Mouse (Mus musculus) intestine, embryonic 16.5 days (tissue): ENCODE results near the gene Eps8l2. TPM values are rescaled to one million over a fixed set of nuclear protein-coding genes. Genes with fewer than 3 reads are reported as not detected.

Experiments used
- ATAC-seq: fragments of 200-750 bp; cut with Nextera tagmentation; 2 replicates; pipeline ENCODE4 v1.8.0; 2017; ENCODE audit warnings: moderate TSS enrichment, moderate library complexity
- H3K27ac ChIP-seq: fragments of 300-500 bp; sonication (generic); 2 replicates; pipeline ENCODE4 v1.5.1; 2014; ENCODE audit warnings: mild to moderate bottlenecking, low read length
- H3K27me3 ChIP-seq: fragments of 300-500 bp; sonication (generic); replicated peaks from 2 replicates; pipeline ENCODE4 v1.6.1; 2014; ENCODE audit warnings: low read length, control low read depth, mixed read lengths; ENCODE audit not compliant: control insufficient read depth, insufficient read depth
- H3K36me3 ChIP-seq: fragments of 300-500 bp; sonication (generic); 2 replicates; pipeline ENCODE4 v1.6.1; 2014; ENCODE audit warnings: low read length, control low read depth; ENCODE audit not compliant: control insufficient read depth, insufficient read depth
- H3K4me1 ChIP-seq: fragments of 300-500 bp; sonication (generic); 2 replicates; pipeline ENCODE4 v1.6.1; 2014; ENCODE audit warnings: low read length, control low read depth, mixed read lengths; ENCODE audit not compliant: control insufficient read depth, insufficient read depth
- H3K4me2 ChIP-seq: fragments of 300-500 bp; sonication (generic); 2 replicates; pipeline ENCODE4 v1.6.1; 2014; ENCODE audit warnings: low read depth, low read length, control low read depth
- H3K4me3 ChIP-seq: fragments of 300-500 bp; sonication (generic); 2 replicates; pipeline ENCODE4 v1.5.1; 2014; ENCODE audit warnings: mild to moderate bottlenecking, low read length
- H3K9ac ChIP-seq: fragments of 300-500 bp; sonication (generic); 2 replicates; pipeline ENCODE4 v1.6.1; 2014; ENCODE audit warnings: low read depth, low read length
- H3K9me3 ChIP-seq: fragments of 300-500 bp; sonication (generic); 2 replicates; pipeline ENCODE4 v1.6.1; 2016; ENCODE audit warnings: low read length, control low read depth; ENCODE audit not compliant: control insufficient read depth
- WGBS: fragments of 180-500 bp; shearing (Covaris S2); extraction: QIAGEN DNeasy Blood & Tissue Kit; methylation state at CpG from one replicate; pipeline ENCODE4 v1.1.7; 2014; 5-methylcytosine and 5-hydroxymethylcytosine counted together
- polyA plus RNA-seq: library from polyadenylated mRNA; unstranded; fragments of >200 nt; fragmentation: Nextera tagmentation; extraction: Ambion mirVana; gene quantifications from 2 replicates; pipeline ENCODE4 v1.2.1, GENCODE M21; 2015

The Eps8l2 gene
- 191 and 214 TPM in 2 replicates for polyA plus RNA-seq

DNA sequence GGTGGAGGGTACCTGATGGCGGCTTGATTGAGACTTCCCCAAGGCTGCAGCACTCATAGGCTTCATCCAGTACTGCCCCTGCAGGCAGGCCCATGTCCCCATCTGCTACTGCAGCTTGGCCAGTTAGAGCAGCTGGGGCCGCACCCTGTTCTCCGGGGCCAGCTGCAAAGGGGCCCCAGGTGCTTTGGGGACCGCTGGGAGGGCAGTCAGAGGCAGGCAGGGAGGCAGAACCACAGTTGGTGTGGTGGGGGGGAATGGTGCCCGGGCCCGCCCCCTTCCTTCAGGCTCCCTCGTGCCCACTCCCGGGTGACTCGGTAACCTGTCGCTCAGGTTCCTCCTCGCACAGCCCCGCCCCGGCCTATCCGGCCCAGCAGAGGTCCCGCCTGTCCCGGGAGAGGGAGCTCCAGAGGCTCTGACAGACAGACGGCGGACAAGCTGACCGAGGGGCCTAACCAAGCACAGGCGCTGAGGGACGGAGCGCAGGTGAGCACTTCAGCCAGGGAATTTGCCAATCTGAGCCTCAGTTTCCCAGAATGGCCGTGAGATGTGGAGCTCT lies at the start of gene Eps8l2:
Gene Eps8l2 (plus strand): TSS at position 305 of the 556 bp plus-strand sequence.
- Histone ChIP-seq H3K9ac (peak within 1 kb of the TSS; percentile 77), H3K4me2 (peak within 1 kb of the TSS; percentile 56), H3K36me3 (no peaks in the 10 kb centered on the region; the same call in 1 of the 2 replicates), H3K27ac (peak within 1 kb of the TSS; percentile 97), H3K9me3 (no peaks in the 10 kb centered on the region), H3K4me1 (peaks cover 32% of the 10 kb centered on the region), H3K4me3 (peak within 1 kb of the TSS; percentile 58), H3K27me3 (no peaks in the 10 kb centered on the region)
- ATAC-seq = peak; percentile 90
- WGBS = 4% methylated on average over 22 of the region's 23 CpGs

DNA sequence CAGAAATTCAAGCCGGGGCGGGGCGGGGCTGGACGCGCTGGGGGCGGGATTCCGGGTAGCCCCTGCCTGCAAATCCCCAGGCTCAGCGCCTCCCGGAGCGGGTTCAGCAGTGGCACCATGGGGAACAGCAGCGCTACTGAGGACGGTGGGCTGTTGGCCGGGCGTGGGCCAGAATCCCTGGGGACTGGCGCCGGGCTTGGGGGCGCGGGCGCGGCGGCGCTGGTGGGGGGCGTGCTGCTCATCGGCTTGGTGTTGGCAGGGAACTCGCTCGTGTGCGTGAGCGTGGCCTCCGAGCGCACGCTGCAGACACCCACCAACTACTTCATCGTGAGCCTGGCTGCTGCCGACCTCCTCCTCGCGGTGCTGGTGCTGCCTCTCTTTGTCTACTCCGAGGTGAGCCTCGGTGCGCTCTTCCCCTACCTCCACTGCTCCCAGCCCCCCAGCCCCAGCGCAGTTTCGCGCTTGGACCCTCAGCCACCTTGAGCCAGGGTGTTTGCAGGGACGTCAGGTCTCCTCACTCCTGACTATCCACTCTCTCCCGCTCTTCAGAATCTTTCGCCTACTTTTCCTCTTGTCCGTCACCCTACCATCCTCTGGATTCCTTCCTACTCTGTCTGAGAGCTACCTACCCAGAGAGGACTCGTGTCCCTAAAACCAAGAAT lies 46.6 kb upstream of the Eps8l2 start, which contains the start of gene Drd4:
Gene Drd4 (plus strand): TSS at position 86 of the 662 bp plus-strand sequence.
- no peak within 1 kb of the TSS for H3K27ac ChIP-seq
- peak within 1 kb of the TSS; percentile 96 for H3K4me2 ChIP-seq
- no peaks in the 10 kb centered on the region for H3K9me3 ChIP-seq
- WGBS = 2% methylated on average over 38 of the region's 46 CpGs
- peak within 1 kb of the TSS; percentile 56 for H3K4me3 ChIP-seq
- peaks cover 2% of the 10 kb centered on the region; the same call in 1 of the 2 replicates for H3K36me3 ChIP-seq
- ATAC-seq = peak; percentile 70; the same call in 1 of the 2 replicates
- H3K9ac ChIP-seq = peak within 1 kb of the TSS; percentile 71
- peaks cover 51% of the 10 kb centered on the region for H3K27me3 ChIP-seq
- peaks cover 21% of the 10 kb centered on the region for H3K4me1 ChIP-seq

DNA sequence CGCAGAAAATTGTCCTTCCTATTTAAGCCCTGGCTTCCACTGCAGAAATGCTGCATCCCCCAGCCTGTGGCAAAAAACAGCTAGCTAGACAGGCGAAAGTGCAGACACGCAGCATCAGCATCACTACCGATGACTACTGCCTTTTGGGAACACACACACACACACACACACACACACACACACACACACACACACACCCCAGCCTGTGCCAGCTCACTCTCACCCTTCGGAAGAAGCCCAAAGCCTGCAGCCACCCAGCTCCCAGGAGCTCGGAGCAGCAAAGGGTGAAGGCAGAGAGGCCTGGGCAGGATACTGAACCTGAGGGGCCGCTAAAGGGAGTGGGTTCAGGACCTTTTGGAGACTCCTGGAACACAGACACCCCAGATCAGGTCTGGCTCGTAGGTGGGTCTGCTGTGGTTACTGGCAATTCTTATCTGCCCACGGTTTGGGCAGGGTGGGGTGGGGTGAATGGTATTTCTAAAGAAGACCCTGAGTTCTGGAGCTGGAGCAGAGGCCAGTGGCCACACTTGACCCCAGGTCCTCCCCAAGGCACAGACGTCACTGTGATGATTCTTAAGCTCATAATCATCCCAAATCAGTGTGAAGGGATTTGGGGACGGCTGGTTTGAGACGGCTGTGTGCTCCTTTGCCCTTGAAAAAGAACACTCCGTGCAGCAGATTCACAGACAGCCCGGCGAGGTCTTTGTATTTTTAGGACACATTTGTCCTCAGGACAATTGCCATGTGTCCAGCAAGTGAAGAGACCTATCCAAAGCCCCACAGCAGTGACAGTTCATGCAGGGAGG lies 45.9 kb upstream of the Eps8l2 start:
- peaks cover 51% of the 10 kb centered on the region for H3K27me3 ChIP-seq
- no peaks in the 10 kb centered on the region for H3K9me3 ChIP-seq
- 58% methylated on average over 15 of the region's 15 CpGs for WGBS
- H3K27ac ChIP-seq = no peak overlapping the region
- peaks cover 21% of the 10 kb centered on the region for H3K4me1 ChIP-seq
- H3K4me2 ChIP-seq = no peak overlapping the region
- peaks cover 2% of the 10 kb centered on the region; the same call in 1 of the 2 replicates for H3K36me3 ChIP-seq
- no peak for ATAC-seq
- H3K4me3 ChIP-seq = no peak overlapping the region
- H3K9ac ChIP-seq = no peak overlapping the region

DNA sequence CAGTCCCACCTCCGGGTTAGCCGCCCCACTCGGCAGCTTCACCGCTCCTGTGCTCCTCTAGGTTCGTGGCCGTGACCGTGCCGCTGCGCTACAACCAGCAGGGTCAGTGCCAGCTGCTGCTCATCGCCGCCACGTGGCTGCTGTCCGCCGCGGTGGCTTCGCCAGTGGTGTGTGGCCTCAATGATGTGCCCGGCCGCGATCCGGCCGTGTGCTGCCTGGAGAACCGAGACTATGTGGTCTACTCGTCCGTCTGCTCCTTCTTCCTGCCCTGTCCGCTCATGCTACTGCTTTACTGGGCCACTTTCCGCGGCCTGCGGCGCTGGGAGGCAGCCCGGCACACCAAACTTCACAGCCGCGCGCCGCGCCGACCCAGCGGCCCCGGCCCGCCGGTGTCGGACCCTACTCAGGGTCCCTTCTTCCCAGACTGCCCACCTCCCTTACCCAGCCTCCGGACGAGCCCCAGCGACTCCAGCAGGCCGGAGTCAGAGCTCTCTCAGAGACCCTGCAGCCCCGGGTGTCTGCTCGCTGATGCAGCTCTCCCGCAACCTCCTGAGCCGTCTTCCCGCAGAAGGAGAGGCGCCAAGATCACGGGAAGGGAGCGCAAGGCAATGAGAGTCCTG lies 44.7 kb upstream of the Eps8l2 start:
- H3K27me3 ChIP-seq = peaks cover 51% of the 10 kb centered on the region
- no peaks in the 10 kb centered on the region for H3K9me3 ChIP-seq
- peak overlapping the region; percentile 67 for H3K9ac ChIP-seq
- WGBS = 1% methylated on average over 53 of the region's 53 CpGs
- peak; percentile 37 for ATAC-seq
- peak overlapping the region; percentile 84 for H3K4me2 ChIP-seq
- peaks cover 2% of the 10 kb centered on the region; the same call in 1 of the 2 replicates for H3K36me3 ChIP-seq
- no peak overlapping the region for H3K27ac ChIP-seq
- peaks cover 21% of the 10 kb centered on the region for H3K4me1 ChIP-seq
- peak overlapping the region; percentile 48 for H3K4me3 ChIP-seq

DNA sequence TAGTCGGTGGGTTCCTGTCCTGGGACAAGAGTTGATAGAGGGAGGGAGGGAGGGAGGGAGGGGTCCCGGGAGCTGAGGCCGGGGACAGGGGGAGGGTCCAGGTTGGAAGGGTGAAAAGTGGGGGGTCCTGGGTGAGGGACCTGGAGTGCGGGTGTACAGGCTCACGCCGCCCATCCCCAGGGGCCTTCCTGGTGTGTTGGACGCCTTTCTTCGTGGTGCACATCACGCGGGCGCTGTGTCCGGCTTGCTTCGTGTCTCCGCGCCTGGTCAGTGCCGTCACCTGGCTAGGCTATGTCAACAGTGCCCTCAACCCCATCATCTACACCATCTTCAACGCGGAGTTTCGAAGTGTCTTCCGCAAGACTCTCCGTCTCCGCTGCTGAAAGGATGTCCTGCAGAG lies 44.2 kb upstream of the Eps8l2 start:
- H3K36me3 ChIP-seq = peaks cover 6% of the 10 kb centered on the region; the same call in 1 of the 2 replicates
- H3K4me3 ChIP-seq = peak overlapping the region; percentile 48
- peaks cover 21% of the 10 kb centered on the region for H3K4me1 ChIP-seq
- WGBS = 8% methylated on average over 22 of the region's 22 CpGs
- H3K27me3 ChIP-seq = peaks cover 51% of the 10 kb centered on the region
- H3K9ac ChIP-seq = peak overlapping the region; percentile 67; the same call in 1 of the 2 replicates
- H3K27ac ChIP-seq = no peak overlapping the region
- H3K9me3 ChIP-seq = no peaks in the 10 kb centered on the region
- ATAC-seq = 0 out of 2 replicates have a peak, but pooled peaks have one; percentile 9
- peak overlapping the region; percentile 84 for H3K4me2 ChIP-seq

DNA sequence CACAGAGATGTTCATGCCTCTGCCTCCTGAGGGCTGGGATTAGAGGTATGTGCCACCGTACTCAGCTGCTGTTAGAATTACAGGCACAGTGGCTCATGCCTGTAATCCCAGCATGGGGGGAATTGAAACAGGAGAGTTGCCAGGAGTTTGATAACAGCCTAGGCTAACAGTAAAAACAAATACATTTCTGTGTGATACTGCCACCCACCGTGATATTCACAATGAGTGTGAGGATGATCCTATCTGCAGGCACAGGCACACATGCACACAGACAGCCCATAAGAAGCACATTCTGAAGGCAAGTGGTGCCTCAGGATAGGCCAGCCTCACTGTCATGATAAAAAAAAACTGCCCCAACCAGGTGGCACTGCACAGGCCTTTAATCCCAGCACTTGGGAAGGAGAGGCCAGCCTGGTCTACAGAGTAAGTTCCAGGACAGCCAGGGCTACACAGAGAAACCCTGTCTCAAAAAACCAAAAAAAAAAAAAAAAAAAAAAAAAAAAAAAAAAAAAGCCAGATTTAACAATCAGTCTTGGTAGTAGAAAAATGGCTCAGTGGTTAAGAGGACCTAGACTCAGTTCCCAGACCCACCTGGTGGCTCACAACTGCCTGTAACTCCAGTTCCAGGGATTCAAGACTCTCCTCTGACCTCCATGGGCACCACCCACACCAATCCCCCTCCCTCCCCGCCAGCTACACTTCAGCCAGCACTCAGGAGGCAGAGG lies 40.6 kb upstream of the Eps8l2 start:
- Histone ChIP-seq H3K4me1 (peaks cover 12% of the 10 kb centered on the region), H3K4me2 (no peak overlapping the region), H3K4me3 (no peak overlapping the region), H3K27me3 (peaks cover 27% of the 10 kb centered on the region), H3K9ac (no peak overlapping the region), H3K36me3 (peaks cover 14% of the 10 kb centered on the region), H3K27ac (no peak overlapping the region), H3K9me3 (no peaks in the 10 kb centered on the region)
- 76% methylated on average over 3 of the region's 3 CpGs for WGBS
- no peak for ATAC-seq

DNA sequence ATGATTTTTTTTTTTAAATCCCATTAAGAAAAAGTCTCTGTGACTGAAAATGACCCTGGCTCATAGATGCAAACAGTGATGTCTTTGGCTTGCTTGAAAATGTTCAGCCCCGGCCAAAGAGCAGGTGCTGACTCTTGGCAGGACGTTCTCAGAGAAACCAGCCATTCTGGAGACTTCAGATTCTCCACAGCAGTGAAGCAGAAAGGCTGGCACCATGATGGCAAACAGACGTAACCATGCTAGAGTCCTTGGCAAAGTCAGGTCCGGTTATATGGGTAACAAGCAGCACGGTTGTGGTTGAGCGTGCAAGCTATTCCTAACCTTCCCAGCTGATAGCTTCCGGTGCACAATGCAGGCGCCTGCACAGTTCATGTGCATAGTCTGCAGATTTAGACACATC lies 39.5 kb upstream of the Eps8l2 start:
- Histone ChIP-seq H3K27me3 (peaks cover 16% of the 10 kb centered on the region), H3K27ac (no peak overlapping the region), H3K4me3 (no peak overlapping the region), H3K36me3 (peaks cover 14% of the 10 kb centered on the region), H3K4me1 (peaks cover 5% of the 10 kb centered on the region), H3K9ac (no peak overlapping the region), H3K4me2 (no peak overlapping the region), H3K9me3 (no peaks in the 10 kb centered on the region)
- WGBS = 96% methylated on average over 8 of the region's 8 CpGs
- no peak for ATAC-seq

DNA sequence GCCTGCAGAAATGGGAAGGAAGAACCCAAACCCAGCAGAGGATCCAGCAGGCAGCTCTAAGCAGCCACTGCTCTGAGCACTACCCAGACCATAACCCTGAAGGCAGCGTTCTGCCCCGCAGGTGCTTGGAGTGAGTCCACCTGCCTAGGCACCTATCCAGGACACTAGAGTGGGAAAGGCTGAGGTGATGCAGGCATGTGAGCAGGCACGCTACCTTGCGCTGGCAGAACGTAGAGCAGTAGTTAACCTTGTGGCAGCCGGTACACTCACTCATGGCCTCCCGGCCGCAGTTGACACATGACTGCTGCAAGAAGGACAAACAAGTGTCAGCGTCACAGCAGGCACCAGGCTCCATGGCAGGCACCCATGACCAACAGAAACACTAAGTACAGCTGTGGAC lies 37.3 kb upstream of the Eps8l2 start:
- Histone ChIP-seq H3K36me3 (peaks cover 19% of the 10 kb centered on the region), H3K9ac (no peak overlapping the region), H3K27me3 (no peaks in the 10 kb centered on the region), H3K4me3 (no peak overlapping the region), H3K4me2 (no peak overlapping the region), H3K4me1 (no peaks in the 10 kb centered on the region), H3K27ac (no peak overlapping the region), H3K9me3 (no peaks in the 10 kb centered on the region)
- ATAC-seq = no peak
- 96% methylated on average over 9 of the region's 9 CpGs for WGBS
